Mouse (Mus musculus) stomach, postnatal 0 days (tissue): ENCODE measurements at regions not wholly inside any gene's neighbourhood (a gene's known extent, or its start where the extent isn't known, plus 50 kb on each side); places are given as distances from the start of the nearest gene placed in this dataset.

Source experiments
- CTCF ChIP-seq: IDR thresholded peaks from 2 replicates; pipeline ENCODE4 v1.5.1; 2016; ENCODE audit warnings: antibody characterized with exemption, low read depth, mild to moderate bottlenecking, moderate library complexity
- EP300 ChIP-seq: optimal IDR thresholded peaks from 2 replicates; pipeline ENCODE3; 2016; ENCODE audit warnings: antibody characterized with exemption

GRCm38 (mm10) chr11:79771431-79771830 is 180.4 kb downstream of the Rab11fip4 start:
- TF ChIP-seq CTCF (peak; percentile 8; the same call in 1 of the 2 replicates), EP300 (no peak)
